Mouse (Mus musculus) liver, embryonic 15.5 days (tissue): ENCODE results near the gene Tcte2. TPM values are rescaled to one million over a fixed set of nuclear protein-coding genes. Genes with fewer than 3 reads are reported as not detected.
A peak's percentile ranks its signal among the peaks of the same experiment; 100 is the strongest.

ENCODE experiments used
- ATAC-seq: fragments of 200-750 bp; cut with Nextera tagmentation; 2 replicates; pipeline ENCODE4 v1.8.0; 2017; ENCODE audit warnings: moderate number of reproducible peaks, mild to moderate bottlenecking, moderate library complexity; ENCODE audit not compliant: insufficient read depth
- H3K27ac ChIP-seq: fragments of 300-500 bp; sonication (generic); replicated peaks from 2 replicates; pipeline ENCODE4 v1.5.1; 2015; ENCODE audit warnings: mild to moderate bottlenecking, inconsistent platforms
- H3K27me3 ChIP-seq: fragments of 300-500 bp; sonication (generic); 2 replicates; pipeline ENCODE4 v1.6.1; 2015; ENCODE audit warnings: mild to moderate bottlenecking, inconsistent platforms
- H3K36me3 ChIP-seq: fragments of 300-500 bp; sonication (generic); replicated peaks from 2 replicates; pipeline ENCODE4 v1.6.1; 2015; ENCODE audit warnings: moderate library complexity, mild to moderate bottlenecking, inconsistent platforms
- H3K4me1 ChIP-seq: fragments of 300-500 bp; sonication (generic); replicated peaks from 2 replicates; pipeline ENCODE4 v1.6.1; 2015; ENCODE audit warnings: inconsistent platforms
- H3K4me2 ChIP-seq: fragments of 300-500 bp; sonication (generic); 2 replicates; pipeline ENCODE4 v1.6.1; 2015; ENCODE audit warnings: moderate library complexity, mild to moderate bottlenecking, inconsistent platforms
- H3K4me3 ChIP-seq: fragments of 300-500 bp; sonication (generic); replicated peaks from 2 replicates; pipeline ENCODE4 v1.5.1; 2015; ENCODE audit warnings: mild to moderate bottlenecking, inconsistent platforms
- H3K9ac ChIP-seq: fragments of 300-500 bp; sonication (generic); 2 replicates; pipeline ENCODE4 v1.6.1; 2015; ENCODE audit warnings: moderate library complexity, mild to moderate bottlenecking, inconsistent platforms
- H3K9me3 ChIP-seq: fragments of 300-500 bp; sonication (generic); replicated peaks from 2 replicates; pipeline ENCODE4 v1.6.1; 2016; ENCODE audit warnings: inconsistent platforms
- WGBS: fragments of 180-500 bp; shearing (Covaris S2); methylation state at CpG from one replicate; pipeline ENCODE4 v1.1.7; 2015; ENCODE audit warnings: mixed read lengths; ENCODE audit not compliant: insufficient replicate concordance; 5-methylcytosine and 5-hydroxymethylcytosine counted together
- polyA plus RNA-seq: library from polyadenylated mRNA; unstranded; fragments of >200 nt; fragmentation: Nextera tagmentation; extraction: Ambion mirVana; gene quantifications from 2 replicates; pipeline ENCODE4 v1.2.1, GENCODE M21; 2015

The Tcte2 gene
- polyA plus RNA-seq, 1 experiment from 2014 or later = 0.28 TPM

- Histone ChIP-seq H3K9ac (no peak overlapping the region), H3K4me3 (no peak overlapping the region), H3K27me3 (no peaks in the 10 kb centered on the region), H3K27ac (no peak overlapping the region), H3K9me3 (no peaks in the 10 kb centered on the region), H3K36me3 (no peaks in the 10 kb centered on the region), H3K4me1 (no peaks in the 10 kb centered on the region), H3K4me2 (no peak overlapping the region)
- ATAC-seq = no peak
- 29% methylated on average over 6 of the region's 6 CpGs for WGBS
These were observed 86.8 kb downstream of the Tcte2 start for GRCm38 (mm10) chr17:13674695-13675306.

DNA sequence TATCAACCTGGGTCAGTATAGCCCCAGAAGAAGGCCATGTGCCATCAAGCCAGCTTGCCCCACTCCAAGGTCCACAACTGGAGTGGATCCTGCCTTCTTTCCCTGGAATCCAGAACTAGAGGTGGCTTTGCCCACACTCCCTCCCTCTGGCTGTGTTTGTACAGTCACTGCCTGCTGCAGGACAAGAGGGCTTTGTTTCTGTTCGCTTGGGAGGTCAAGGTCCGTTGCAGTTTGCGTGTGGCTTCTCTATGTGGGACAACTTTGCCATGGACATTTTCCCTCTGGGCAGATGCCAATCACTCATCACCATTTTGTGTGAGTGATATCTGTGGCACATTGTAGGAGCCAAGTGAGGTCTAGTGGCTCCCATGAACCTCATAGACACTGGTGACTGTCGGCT is 89.9 kb downstream of the Tcte2 start:
- H3K27me3 ChIP-seq = no peaks in the 10 kb centered on the region
- peak; percentile 57; the same call in 1 of the 2 replicates for ATAC-seq
- no peaks in the 10 kb centered on the region for H3K9me3 ChIP-seq
- WGBS = 64% methylated on average over 4 of the region's 4 CpGs
- no peak overlapping the region for H3K4me3 ChIP-seq
- no peak overlapping the region for H3K9ac ChIP-seq
- H3K36me3 ChIP-seq = no peaks in the 10 kb centered on the region
- H3K27ac ChIP-seq = no peak overlapping the region
- H3K4me1 ChIP-seq = peaks cover 6% of the 10 kb centered on the region; the same call in 1 of the 2 replicates
- H3K4me2 ChIP-seq = no peak overlapping the region

GRCm38 (mm10) chr17:13670227-13670626 is 91.4 kb downstream of the Tcte2 start:
- Histone ChIP-seq H3K4me3 (no peak overlapping the region), H3K36me3 (no peaks in the 10 kb centered on the region), H3K9ac (no peak overlapping the region), H3K27ac (no peak overlapping the region), H3K4me2 (no peak overlapping the region), H3K4me1 (peaks cover 6% of the 10 kb centered on the region; the same call in 1 of the 2 replicates), H3K27me3 (no peaks in the 10 kb centered on the region), H3K9me3 (no peaks in the 10 kb centered on the region)
- ATAC-seq = no peak

DNA sequence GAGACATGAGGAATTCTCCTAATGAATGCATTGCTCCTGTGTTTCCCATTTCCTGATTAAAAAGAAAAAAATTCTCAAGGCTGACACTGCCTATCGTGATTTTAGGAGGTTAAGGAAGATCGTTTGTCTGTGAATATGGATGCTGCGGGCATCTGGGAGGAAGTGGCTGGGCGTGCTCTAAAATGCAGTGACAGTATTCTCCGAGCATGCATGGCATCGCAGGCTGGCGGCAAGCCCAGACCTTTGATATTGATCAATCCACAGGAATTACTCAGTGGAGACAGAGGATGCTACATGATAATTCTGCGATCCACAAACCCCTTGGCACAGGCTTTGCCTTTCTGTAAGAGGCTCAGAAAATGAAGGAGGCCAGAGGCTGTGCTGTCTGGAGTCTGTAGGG is 92.4 kb downstream of the Tcte2 start:
- Histone ChIP-seq H3K4me1 (peaks cover 6% of the 10 kb centered on the region; the same call in 1 of the 2 replicates), H3K4me2 (no peak overlapping the region), H3K36me3 (no peaks in the 10 kb centered on the region), H3K4me3 (no peak overlapping the region), H3K9me3 (no peaks in the 10 kb centered on the region), H3K27me3 (no peaks in the 10 kb centered on the region), H3K27ac (no peak overlapping the region), H3K9ac (no peak overlapping the region)
- ATAC-seq = no peak
- 23% methylated on average over 8 of the region's 8 CpGs for WGBS

GRCm38 (mm10) chr17:13668052-13669015 is 93.3 kb downstream of the Tcte2 start:
- no peak overlapping the region for H3K9ac ChIP-seq
- no peak for ATAC-seq
- H3K27me3 ChIP-seq = no peaks in the 10 kb centered on the region
- no peak overlapping the region for H3K27ac ChIP-seq
- WGBS = 21% methylated on average over 16 of the region's 16 CpGs
- H3K9me3 ChIP-seq = no peaks in the 10 kb centered on the region
- no peaks in the 10 kb centered on the region for H3K36me3 ChIP-seq
- no peak overlapping the region for H3K4me3 ChIP-seq
- peaks cover 7% of the 10 kb centered on the region; the same call in 1 of the 2 replicates for H3K4me1 ChIP-seq
- H3K4me2 ChIP-seq = no peak overlapping the region

DNA sequence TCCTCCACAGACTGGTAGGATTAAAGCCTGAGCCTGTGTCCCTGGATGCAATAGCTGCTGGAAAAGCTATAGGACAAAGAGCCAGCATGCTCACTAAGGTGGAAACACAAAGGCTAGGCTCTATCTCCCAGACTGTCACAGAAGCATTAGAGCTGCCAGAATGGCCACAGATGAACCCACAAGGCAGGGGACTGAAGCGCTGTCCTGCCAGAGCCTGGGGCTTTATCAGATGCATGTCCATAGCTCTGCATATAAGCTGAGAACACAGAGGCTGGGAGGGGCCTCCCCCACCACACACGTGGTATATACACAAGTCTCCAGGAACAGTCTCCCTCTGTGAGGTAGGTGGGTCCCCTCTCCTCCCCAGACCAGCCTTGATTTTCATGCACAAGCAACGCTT is 94.6 kb downstream of the Tcte2 start:
- no peak overlapping the region for H3K4me2 ChIP-seq
- H3K9me3 ChIP-seq = no peaks in the 10 kb centered on the region
- H3K4me3 ChIP-seq = no peak overlapping the region
- peaks cover 11% of the 10 kb centered on the region; the same call in 1 of the 2 replicates for H3K4me1 ChIP-seq
- no peak for ATAC-seq
- H3K27ac ChIP-seq = no peak overlapping the region
- 36% methylated on average over 3 of the region's 3 CpGs for WGBS
- H3K36me3 ChIP-seq = no peaks in the 10 kb centered on the region
- H3K27me3 ChIP-seq = no peaks in the 10 kb centered on the region
- no peak overlapping the region for H3K9ac ChIP-seq

GRCm38 (mm10) chr17:13665731-13666130 is 95.9 kb downstream of the Tcte2 start:
- no peak overlapping the region for H3K4me3 ChIP-seq
- no peak overlapping the region for H3K27ac ChIP-seq
- ATAC-seq = no peak
- H3K9me3 ChIP-seq = no peaks in the 10 kb centered on the region
- 49% methylated on average over 1 of the region's 1 CpGs for WGBS
- no peak overlapping the region for H3K9ac ChIP-seq
- no peaks in the 10 kb centered on the region for H3K27me3 ChIP-seq
- peaks cover 17% of the 10 kb centered on the region; the same call in 1 of the 2 replicates for H3K4me1 ChIP-seq
- no peak overlapping the region for H3K4me2 ChIP-seq
- H3K36me3 ChIP-seq = no peaks in the 10 kb centered on the region

GRCm38 (mm10) chr17:13663386-13664166 is 98.0 kb downstream of the Tcte2 start:
- Histone ChIP-seq H3K4me3 (no peak overlapping the region), H3K36me3 (no peaks in the 10 kb centered on the region), H3K27ac (no peak overlapping the region), H3K9ac (no peak overlapping the region), H3K9me3 (no peaks in the 10 kb centered on the region), H3K4me1 (peaks cover 16% of the 10 kb centered on the region), H3K4me2 (no peak overlapping the region), H3K27me3 (no peaks in the 10 kb centered on the region)
- WGBS = 58% methylated on average over 13 of the region's 13 CpGs
- ATAC-seq = no peak

Other genes with a start within 250 kb of the Tcte2 start
- gene Afdn, start 1.3 kb downstream of the Tcte2 start, polyA plus RNA-seq = 9.5 TPM in 2 replicates
- not detected in 2 replicates for gene Gm7168, start 186.5 kb upstream of the Tcte2 start, polyA plus RNA-seq
- gene Gm7356, start 241.9 kb upstream of the Tcte2 start, polyA plus RNA-seq = not detected in 2 replicates